Mouse (Mus musculus): ENCODE results near the gene Slc25a43.
"Not testable (repeated sequence)": the region's sequence is repeated elsewhere in the genome, so short reads cannot be mapped to it uniquely, and the experiment has no call there.

The Slc25a43 gene

GRCm38 (mm10) chrX:36789360-36789759 is 45.9 kb downstream of the Slc25a43 start:
- no peak for DNase-seq (ENCODE audit: low spot score in 2 of 2)

- DNase-seq (ENCODE audit: low spot score in 2 of 2), result no peak
Observed at GRCm38 (mm10) chrX:36794571-36794970, 51.1 kb downstream of the Slc25a43 start.

DNA sequence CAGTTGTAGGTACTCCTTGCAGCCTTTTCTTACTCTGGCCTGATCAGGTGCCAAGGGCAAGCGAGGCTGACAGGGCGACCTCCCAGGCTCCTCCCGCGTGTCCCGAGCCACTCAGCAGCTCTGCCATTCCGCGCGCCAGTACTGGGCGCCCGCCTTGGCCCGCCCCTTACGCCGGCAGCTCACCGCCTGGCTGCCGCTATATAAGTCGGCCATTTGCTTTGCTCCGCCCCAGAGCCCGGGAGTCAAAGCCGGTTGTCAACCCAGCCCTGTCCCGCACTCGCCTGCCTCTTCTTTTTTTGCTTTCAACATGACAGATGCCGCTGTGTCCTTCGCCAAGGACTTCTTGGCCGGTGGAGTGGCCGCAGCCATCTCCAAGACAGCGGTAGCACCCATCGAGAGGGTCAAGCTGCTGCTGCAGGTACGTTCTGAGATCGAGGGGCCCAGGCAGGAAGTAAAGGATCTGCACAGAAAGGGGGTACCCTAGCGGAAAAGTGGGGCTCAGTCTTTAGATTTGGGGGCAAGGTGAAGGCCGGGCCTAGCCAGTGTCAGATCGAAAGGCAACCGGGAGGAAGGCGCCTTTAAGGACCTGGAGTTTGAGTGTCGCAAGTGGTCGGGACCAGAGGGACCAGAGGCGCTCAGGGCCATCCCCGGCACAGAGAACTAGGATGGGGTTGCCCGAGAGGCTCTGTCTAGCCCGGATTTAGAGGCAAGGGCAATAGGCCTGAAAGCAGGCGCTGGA is 52.1 kb downstream of the Slc25a43 start, which contains the start of gene Slc25a5:
Gene Slc25a5, plus strand, starts transcription at position 228 of the 739 bp plus-strand sequence.
- peak; percentile 74 to 77 for DNase-seq (ENCODE audit: low spot score in 2 of 2)

- DNase-seq (ENCODE audit: low spot score in 2 of 2), result peak; percentile 74 to 81
Observed at GRCm38 (mm10) chrX:36796163-36796581, 52.7 kb downstream of the Slc25a43 start.

- not testable (repeated sequence) for DNase-seq (ENCODE audit: low spot score in 2 of 2)
Observed at GRCm38 (mm10) chrX:36796734-36797133, 53.3 kb downstream of the Slc25a43 start.

DNA sequence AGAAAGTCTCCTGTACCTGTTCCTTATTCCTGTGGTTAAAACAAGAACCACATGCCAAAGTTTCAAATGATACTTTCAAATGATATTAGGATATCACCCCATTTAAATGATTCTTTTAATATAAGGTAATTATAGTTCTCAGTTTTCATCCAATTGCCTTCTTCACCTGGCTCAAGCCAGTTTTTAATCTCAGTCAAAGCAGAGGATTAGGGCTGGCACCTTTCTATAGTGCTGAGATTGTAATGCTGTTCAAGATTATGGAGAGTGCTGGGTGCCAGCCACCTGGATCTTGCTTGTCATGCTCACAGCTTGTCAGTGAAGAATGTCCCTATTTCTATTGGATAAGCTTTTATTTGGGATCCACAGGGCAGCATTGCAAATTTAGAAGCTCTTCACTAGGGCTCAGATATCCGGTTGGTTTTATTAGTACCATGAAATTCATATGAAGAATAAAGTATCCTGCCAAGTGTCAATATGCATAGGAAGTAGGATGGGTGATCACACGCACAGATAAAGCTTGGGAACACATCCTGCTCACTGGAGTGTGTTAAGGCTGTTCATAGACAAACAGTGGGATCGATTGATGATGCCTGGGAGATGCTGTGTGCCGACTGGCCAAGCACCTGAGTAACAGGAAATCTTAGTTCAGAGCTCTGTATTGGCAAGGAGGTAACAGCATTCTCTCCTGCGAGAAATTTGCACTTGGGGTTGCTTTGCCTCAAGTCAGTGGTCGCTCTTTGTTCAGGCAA is 55.8 kb downstream of the Slc25a43 start:
- DNase-seq (ENCODE audit: low spot score in 2 of 2), result no peak

DNA sequence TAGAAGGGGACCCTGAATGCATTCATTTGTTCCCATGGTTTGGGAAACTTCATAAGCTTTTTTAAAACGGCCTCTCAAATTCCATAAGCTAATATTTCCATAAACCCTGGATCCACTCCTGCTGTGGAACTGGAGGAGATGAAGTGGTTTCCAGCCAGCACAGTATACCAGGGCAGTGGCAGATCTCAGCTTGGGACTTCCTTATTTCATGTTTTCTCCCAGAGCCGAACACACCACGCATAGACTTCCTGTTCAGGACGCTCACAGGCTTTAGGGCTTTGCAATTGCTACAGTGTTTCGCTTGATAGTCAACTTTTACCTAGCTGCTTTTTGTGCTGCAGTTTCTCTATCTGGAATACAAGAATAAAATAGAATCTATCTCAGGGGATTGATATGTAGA is 59.7 kb downstream of the Slc25a43 start:
- no peak for DNase-seq (ENCODE audit: low spot score in 2 of 2)

DNA sequence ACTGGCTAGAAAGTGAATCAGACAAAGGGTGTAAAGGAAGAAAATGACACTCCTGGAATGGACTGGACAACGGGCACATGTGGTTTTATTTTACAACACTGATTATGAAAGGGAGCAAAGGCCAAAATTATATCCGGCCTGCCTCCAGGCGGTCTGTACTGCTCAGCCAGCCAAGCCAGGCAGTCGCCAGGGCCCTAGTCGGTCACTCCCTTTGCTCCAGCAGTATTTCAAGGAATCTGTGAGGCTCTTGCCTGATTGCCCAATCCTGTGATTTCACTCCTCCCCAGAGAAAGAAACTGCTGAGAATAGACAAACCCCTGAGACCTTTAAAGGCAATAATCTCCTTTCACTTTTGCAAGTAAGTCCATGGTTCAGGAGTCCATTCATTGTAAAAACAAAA is 60.7 kb downstream of the Slc25a43 start:
- no peak for DNase-seq (ENCODE audit: low spot score in 2 of 2)

GRCm38 (mm10) chrX:36805466-36806235 is 62.2 kb downstream of the Slc25a43 start:
- DNase-seq (ENCODE audit: low spot score in 2 of 2), result no peak

GRCm38 (mm10) chrX:36807360-36808317 is 64.2 kb downstream of the Slc25a43 start:
- peak; percentile 75 to 82 for DNase-seq (ENCODE audit: low spot score in 2 of 2)

DNA sequence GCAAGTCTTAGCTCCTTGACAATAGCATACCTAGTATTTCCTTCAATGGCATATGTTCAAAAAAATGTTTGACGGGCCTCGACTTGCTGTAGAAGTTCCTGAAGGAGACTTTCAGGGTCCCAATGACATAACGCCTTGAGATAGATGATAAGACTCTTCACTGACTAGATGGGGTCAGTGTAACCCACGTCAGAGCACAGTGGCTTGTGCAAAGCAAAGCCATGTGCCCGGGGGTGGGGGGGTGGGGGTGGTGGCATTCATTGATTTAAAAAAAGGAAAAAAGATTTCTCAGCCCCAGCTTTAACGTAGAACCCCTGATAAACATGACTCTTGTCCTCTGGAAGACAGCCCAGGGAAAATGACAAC is 64.8 kb downstream of the Slc25a43 start:
- DNase-seq (ENCODE audit: low spot score in 2 of 2), result no peak

DNA sequence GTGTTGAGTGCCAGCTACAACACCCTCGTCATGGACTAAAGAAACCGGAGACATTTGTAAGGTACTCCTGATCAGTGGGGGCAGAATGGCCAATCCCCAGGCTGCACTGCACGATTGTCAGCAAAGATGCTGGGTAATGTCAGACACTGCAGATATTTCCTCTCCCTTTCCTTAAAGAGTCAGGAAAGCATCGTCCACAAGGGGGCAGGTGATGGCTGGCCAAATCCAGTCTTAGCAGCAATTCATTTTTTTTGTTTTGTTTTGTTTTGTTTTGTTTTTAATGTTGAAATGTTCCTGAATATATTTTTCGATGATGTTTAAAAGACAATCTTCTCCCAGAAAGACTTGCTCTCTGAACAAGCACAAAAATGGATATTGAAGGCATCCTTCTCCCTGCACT is 67.9 kb downstream of the Slc25a43 start:
- no peak for DNase-seq (ENCODE audit: low spot score in 2 of 2)

- DNase-seq (ENCODE audit: low spot score in 2 of 2), result no peak
Observed at GRCm38 (mm10) chrX:36814161-36814836, 70.8 kb downstream of the Slc25a43 start.

DNA sequence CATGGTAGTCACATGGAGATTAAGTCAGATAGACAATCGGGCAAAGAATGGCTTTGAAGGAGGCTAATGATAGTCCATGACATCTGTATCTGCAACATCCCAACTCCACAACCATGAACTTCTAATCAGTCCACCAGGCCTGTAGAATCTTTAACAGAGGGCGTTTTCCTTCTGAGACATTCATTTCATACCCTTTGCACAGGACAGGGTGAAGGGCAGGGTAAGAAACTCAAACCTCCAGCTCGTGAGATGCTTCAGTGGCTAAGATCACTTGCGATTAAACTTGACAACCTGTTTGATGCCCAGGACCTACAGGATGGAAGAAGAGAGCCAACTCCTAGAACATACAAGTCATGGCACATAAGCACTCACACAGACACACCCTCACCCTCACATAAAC is 71.6 kb downstream of the Slc25a43 start:
- no peak for DNase-seq (ENCODE audit: low spot score in 2 of 2)

DNA sequence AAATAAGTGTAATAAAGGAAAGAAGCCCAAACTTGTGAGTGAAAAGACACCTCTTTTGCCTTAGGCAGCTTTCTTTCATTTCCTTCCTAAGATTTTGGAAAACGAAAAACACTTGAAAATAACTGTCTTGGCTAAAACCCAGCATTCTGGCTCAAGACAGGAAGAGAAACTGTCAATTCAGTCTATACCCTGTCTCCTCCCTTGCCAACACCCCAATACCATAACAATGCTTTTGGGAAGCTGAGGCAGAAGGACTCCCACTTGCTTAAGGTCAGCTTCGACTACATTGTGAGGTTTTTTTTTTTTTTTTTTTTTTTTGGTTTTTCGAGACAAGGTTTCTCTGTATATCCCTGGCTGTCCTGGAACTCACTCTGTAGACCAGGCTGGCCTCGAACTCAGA is 72.0 kb downstream of the Slc25a43 start:
- no peak for DNase-seq (ENCODE audit: low spot score in 2 of 2)

GRCm38 (mm10) chrX:36816368-36816899 is 73.0 kb downstream of the Slc25a43 start:
- no peak for DNase-seq (ENCODE audit: low spot score in 2 of 2)

DNA sequence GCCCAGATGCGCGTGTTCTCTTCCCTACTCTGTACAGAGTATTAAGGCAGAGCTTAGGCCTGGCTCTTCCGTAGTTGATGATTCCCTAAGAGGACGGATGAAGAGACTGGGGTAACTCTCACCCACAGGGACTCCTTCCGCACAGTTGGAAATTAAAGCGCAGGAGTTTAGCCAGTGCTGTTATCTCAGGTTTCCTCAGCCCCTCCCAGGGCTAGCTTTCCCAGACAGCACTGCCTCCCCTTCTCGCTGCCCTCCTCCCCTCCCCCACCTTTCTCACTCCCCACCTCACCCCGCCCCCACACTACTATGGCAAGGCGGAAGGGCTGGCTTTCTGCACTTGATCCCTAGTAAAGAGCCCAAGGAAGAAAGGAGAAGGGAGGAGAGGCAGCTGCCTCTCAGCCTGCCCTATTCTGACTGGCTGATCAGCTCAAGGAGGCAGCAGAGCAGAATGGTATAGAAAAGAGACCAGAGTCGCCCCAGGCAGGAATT is 73.5 kb downstream of the Slc25a43 start:
- no peak for DNase-seq (ENCODE audit: low spot score in 2 of 2)

GRCm38 (mm10) chrX:36819575-36819974 is 76.1 kb downstream of the Slc25a43 start:
- no peak for DNase-seq (ENCODE audit: low spot score in 2 of 2)

DNA sequence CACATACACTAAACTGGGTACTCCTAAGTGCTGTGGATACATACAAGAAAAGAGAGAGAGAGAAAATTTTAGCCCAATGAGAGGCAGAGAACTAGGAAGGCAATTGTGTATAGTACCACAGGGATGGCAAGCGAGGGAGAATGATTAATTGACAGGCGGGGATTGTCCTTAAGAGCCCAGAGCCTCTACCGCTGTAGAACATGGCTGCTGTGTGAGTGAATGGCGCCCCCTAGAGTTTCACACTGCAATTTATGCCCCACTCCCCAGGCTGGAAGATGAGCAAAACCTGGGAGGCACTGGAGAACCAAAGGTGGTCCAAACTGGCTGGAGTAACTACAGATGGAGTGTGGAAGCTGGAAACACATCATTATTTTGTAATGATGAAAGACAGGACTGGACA is 76.7 kb downstream of the Slc25a43 start:
- no peak for DNase-seq (ENCODE audit: low spot score in 2 of 2)

All from frontal cortex, postnatal 10 days (tissue).